Mouse (Mus musculus) liver, postnatal 0 days (tissue): Measurements from ENCODE around the gene Otor.

Experiments
- CTCF ChIP-seq: sonication (generic); IDR thresholded peaks from 2 replicates; pipeline ENCODE4 v1.5.1; 2016; ENCODE audit warnings: antibody characterized with exemption, low read depth
- EP300 ChIP-seq: IDR thresholded peaks from 2 replicates; pipeline ENCODE4 v1.6.1; 2016; ENCODE audit warnings: antibody characterized with exemption, low read depth, mild to moderate bottlenecking

GRCm38 (mm10) chr2:143094761-143095160 lies 16.5 kb downstream of the Otor start:
- TF ChIP-seq CTCF (no peak), EP300 (no peak)
